Mouse (Mus musculus) erythroblast, embryonic 14.5 days (primary cell): ENCODE results near the gene Dnajc5. TPM values are rescaled to one million over a fixed set of nuclear protein-coding genes. Genes with fewer than 3 reads are reported as not detected.
A peak's percentile ranks its signal among the peaks of the same experiment; 100 is the strongest.

Experiments used
- H3K27me3 ChIP-seq: 2 replicates; pipeline ENCODE4 v1.6.1; 2012; ENCODE audit warnings: inconsistent platforms; ENCODE audit not compliant: control insufficient read depth
- H3K36me3 ChIP-seq: 2 replicates; pipeline ENCODE4 v1.6.1; 2012; ENCODE audit warnings: mild to moderate bottlenecking, inconsistent platforms; ENCODE audit not compliant: control insufficient read depth
- H3K4me1 ChIP-seq: 2 replicates; pipeline ENCODE4 v1.6.1; 2012; ENCODE audit warnings: inconsistent platforms; ENCODE audit not compliant: control insufficient read depth
- H3K4me3 ChIP-seq: replicated peaks from 2 replicates; pipeline ENCODE3; 2012; ENCODE audit warnings: moderate library complexity, mild to moderate bottlenecking, inconsistent platforms
- H3K9me3 ChIP-seq: 2 replicates; pipeline ENCODE4 v1.6.1; 2012; ENCODE audit warnings: low read length, inconsistent platforms, mixed read lengths; ENCODE audit not compliant: control insufficient read depth
- GATA1 ChIP-seq: IDR thresholded peaks from 2 replicates; pipeline ENCODE4 v1.6.1; 2012; ENCODE audit warnings: low read length, inconsistent platforms, mixed read lengths
- TAL1 ChIP-seq: IDR thresholded peaks from 3 replicates; pipeline ENCODE4 v1.6.1; 2012; ENCODE audit warnings: low read length, inconsistent platforms, mixed read lengths
- polyA plus RNA-seq: library from polyadenylated mRNA; stranded (reverse); fragments of >175 nt; gene quantifications from 2 replicates; pipeline ENCODE4 v1.2.3, GENCODE M21; 2012

The Dnajc5 gene
- polyA plus RNA-seq, 1 experiment = 0.93 TPM

DNA sequence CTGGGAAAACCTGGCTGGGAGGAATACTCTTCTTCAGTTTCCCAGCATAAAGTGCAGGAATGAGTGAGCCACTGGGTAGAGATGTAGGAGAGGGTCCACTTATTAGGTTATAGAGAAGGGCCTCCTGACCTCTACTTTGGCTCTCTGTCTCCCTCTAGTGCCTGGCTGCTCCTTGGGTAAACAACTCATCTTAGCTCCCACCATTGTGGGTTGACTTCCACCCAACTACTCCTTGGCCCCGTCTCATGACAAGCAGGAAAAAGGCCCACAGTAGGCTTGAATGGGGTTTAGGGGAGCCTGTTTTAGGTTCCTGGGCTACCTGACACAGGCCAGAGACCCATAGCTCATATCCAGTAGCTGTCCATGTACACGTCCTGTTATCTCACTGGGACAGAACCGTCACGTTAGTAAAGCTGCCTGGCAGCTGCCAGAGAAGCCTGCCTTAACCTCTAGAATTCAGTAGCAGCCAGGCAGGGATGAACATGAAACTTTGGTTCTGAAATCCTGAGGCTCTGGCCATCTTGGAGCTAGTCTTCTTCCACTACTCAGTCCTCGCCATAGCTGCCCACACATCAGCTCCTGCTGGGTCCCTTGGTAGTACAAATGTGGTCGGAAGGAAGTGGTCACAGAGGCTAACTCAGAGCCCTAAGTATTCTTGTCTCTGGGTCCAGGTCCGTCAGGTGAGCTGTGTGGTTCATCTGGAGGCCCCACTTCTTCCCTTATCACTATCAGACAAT, 48.2 kb downstream of the Dnajc5 start:
- peaks cover 37% of the 10 kb centered on the region for H3K36me3 ChIP-seq
- no peaks in the 10 kb centered on the region for H3K27me3 ChIP-seq
- no peak for TF ChIP-seq TAL1
- TF ChIP-seq GATA1 = no peak
- peak overlapping the region; percentile 16 for H3K4me3 ChIP-seq
- no peaks in the 10 kb centered on the region for H3K9me3 ChIP-seq
- peaks cover 53% of the 10 kb centered on the region for H3K4me1 ChIP-seq

DNA sequence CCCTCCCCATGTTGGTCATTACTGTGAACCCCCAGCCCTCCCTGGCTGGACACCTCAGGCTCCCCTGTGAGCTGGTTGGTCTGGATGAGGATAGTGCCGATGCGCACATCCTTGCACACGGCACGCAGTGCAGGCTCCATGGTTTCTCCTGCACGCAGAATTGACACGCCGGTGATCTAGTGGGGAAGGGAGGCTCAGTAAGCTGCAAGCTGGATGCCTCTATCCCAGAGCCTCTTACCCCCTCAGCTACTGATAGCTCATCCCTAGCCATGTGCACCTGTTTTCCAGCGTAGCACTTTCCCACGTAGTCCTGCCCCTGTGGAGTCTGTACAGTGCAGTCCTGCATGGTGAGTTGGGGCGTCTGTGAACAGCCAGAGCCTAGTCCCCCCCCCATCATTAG, 49.6 kb downstream of the Dnajc5 start:
- no peaks in the 10 kb centered on the region for H3K9me3 ChIP-seq
- H3K36me3 ChIP-seq = peaks cover 51% of the 10 kb centered on the region
- H3K27me3 ChIP-seq = no peaks in the 10 kb centered on the region
- H3K4me3 ChIP-seq = no peak overlapping the region
- H3K4me1 ChIP-seq = peaks cover 67% of the 10 kb centered on the region
- TF ChIP-seq GATA1 (no peak), TAL1 (no peak)

DNA sequence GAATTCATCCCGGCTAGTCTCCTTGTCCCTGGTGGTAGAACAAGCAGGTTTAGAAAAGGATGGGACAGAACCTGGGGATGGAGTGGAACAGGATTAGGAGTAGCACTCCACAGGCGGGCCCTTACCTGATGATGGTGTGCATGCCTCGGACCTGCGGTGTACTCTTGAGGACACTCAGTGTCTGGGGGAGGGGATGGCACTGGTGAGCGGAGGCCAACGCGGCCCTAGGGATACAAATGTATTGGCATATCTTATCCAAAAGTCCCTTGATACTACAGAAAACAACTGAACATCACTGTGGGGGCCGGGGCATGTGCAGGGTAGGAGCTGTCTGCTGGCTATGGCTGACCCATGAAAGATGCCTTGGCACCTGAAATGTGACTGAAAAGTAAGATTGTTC, 50.1 kb downstream of the Dnajc5 start:
- peaks cover 56% of the 10 kb centered on the region for H3K36me3 ChIP-seq
- TF ChIP-seq GATA1 (no peak), TAL1 (no peak)
- no peaks in the 10 kb centered on the region for H3K9me3 ChIP-seq
- H3K4me1 ChIP-seq = peaks cover 72% of the 10 kb centered on the region
- H3K4me3 ChIP-seq = no peak overlapping the region
- no peaks in the 10 kb centered on the region for H3K27me3 ChIP-seq

DNA sequence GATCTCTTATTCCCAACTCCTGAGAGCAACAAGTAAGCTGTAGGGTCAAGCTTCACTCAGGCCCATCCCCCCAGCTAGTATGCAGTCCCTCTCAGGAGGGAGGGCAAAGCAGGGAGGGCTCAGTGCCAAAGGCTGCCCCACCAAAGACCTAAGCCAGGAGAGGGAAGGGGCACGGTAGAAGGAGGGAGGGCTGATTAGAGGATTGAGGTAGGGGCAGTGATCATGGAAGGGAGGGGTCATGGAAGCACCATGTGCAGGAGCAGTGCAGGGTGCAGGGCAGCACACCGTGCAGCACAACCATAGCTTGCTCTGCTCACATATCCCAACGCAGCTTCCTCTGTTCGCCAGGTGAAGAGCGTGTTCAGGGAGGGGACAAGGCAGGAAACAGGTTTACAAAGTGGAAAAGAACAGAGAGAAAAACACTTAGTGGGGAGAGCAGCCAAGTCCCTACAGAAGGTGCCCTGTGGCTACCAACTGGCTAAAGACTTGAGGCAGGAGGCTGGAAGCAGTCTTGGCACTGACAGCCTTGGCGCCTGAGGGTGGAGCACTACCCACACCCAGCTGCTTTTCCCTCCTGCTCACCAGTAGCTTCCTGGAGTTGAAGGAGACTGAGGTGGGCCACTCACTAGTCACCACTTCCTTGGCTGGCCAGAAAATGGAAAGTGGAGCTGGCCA, 50.8 kb downstream of the Dnajc5 start:
- H3K4me1 ChIP-seq = peaks cover 78% of the 10 kb centered on the region
- H3K36me3 ChIP-seq = peaks cover 58% of the 10 kb centered on the region
- no peak for TF ChIP-seq TAL1
- no peak for TF ChIP-seq GATA1
- no peak overlapping the region for H3K4me3 ChIP-seq
- H3K9me3 ChIP-seq = no peaks in the 10 kb centered on the region
- H3K27me3 ChIP-seq = no peaks in the 10 kb centered on the region

DNA sequence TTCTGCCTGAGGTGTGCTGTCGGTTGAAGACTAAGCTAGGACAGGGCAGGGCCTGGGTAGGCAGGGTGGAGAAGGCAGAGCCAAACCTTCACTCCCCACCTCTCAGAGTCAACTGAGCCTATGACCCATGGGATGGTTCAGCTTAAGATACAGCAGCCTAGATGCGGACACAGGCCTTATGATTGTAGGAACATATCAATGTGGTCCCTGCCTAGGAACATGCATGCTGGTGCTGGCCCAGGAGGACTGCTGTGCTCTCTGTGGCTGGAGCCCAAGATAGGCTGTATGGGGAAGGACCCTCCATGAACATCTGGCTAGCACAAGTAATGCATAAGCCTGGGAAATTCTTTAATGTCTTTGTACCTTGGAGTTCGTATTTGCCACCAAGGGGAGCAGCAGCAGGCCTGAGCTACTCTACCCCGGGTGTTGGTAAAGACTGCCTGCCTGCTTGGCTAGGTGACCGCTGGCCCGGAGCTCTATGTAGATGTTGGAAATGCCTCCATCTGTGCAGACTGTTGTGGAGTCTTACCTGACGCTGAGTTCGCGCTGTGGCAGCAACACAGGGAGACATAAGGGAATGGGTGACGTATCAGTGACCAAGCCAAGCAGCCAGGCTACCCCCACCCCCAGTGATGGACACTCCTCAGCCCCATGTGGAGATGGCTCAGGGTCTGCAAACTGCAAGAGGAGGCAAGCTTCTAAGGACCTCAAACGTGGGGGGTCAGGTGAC, 51.8 kb downstream of the Dnajc5 start:
- TF ChIP-seq GATA1 = no peak
- no peak for TF ChIP-seq TAL1
- no peaks in the 10 kb centered on the region for H3K27me3 ChIP-seq
- H3K4me1 ChIP-seq = peaks cover 88% of the 10 kb centered on the region
- no peak overlapping the region for H3K4me3 ChIP-seq
- peaks cover 58% of the 10 kb centered on the region for H3K36me3 ChIP-seq
- no peaks in the 10 kb centered on the region for H3K9me3 ChIP-seq

DNA sequence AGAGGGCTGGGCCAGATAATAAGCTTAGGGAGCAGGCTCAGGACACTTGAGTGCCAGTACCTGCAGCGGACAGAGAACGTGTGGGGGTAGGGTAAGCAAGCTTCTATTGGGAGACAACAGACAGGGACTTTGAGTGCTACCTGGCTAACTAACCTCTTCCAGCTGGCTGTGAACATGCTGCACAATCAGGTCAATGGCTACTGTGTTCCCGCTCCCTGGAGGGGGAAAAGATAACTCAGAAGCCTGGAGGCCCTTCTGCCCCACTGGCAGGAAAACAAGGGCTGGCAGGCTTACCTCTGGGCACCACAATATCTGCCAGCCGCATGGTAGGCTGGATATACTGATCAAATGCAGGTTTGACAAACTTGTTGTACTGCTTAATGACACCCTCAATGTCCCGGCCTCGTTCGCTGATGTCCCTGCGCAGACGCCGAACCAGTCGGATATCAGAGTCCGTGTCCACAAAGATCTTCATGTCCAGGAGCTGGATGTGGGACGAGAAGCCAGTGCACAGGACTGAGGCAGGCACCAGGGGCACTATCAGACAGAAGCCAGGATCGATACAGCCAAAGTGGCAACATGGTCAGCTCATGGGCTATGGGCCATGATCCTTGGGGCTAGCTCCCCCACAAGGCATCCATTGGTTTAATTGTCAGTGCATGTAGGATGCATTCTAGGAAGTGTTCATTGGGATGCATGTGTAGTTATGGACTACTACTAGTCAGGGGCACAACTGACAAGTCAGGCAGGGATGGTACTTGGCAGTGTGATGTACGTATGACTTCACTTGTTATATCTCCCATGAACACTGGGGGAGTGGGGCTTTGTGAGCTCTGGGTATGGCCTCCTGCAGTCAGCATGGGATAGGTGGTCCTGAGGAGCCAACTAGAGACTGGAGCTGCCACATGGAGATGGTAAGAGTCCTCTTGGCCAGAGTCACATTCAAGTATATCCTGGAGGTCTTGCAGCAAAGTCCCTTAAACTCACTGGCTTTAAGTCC, 52.9 kb downstream of the Dnajc5 start:
- no peaks in the 10 kb centered on the region for H3K27me3 ChIP-seq
- H3K4me1 ChIP-seq = peaks cover 95% of the 10 kb centered on the region
- no peak overlapping the region for H3K4me3 ChIP-seq
- peaks cover 58% of the 10 kb centered on the region for H3K36me3 ChIP-seq
- TF ChIP-seq TAL1 (no peak), GATA1 (no peak)
- no peaks in the 10 kb centered on the region for H3K9me3 ChIP-seq

DNA sequence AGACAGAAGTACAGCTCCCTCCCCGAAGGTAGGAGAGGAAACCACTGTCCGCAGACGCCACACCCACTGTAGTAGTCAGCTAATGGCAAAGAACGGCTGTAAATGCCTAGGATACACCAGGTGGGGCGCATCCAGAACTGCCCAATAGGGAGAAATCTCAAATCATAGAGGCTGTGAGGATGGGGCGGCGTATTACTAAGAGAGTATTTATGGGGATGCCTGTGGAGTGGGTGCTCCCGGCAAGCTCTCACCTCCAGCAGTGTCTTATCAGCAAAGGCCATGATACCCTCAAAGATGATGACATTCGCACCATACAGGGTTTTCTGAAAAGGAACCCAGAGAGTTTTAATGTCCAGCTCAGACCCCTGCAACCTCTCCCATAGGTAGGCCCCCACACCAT, 53.7 kb downstream of the Dnajc5 start:
- Histone ChIP-seq H3K4me1 (peaks cover 95% of the 10 kb centered on the region), H3K27me3 (no peaks in the 10 kb centered on the region), H3K36me3 (peaks cover 65% of the 10 kb centered on the region), H3K9me3 (no peaks in the 10 kb centered on the region), H3K4me3 (no peak overlapping the region)
- TF ChIP-seq GATA1 = no peak
- TF ChIP-seq TAL1 = no peak

DNA sequence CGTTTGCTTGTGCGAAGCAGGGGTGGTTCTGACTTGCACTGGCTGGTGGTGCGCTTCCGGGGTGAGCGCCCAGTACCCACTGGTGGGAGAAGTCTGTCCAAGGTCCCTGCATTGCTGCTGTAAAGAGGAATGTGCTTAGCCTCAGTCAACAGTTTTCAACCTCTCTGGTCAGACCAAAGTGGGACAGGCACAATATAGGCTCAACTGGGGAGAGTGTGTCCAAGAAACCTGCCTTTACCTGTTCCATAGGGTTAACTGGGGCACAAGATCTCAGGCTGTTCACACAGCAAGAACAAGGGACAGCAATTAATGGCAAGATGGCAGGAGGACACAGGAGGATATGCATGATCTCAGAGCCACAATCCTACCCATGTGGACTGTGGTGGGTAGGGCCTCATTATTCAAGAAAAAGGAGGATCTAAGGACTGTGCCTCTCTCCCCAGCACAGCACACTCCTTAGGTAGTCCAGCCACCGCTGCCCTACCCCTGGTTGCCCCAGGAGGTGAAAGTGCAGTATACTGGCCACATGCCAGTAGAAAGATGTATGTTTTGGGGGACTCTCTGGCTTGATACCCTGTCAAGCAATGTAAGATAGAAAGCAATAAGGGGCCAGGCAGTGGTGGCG, 54.7 kb downstream of the Dnajc5 start:
- Histone ChIP-seq H3K4me1 (peaks cover 96% of the 10 kb centered on the region), H3K36me3 (peaks cover 62% of the 10 kb centered on the region), H3K4me3 (no peak overlapping the region), H3K9me3 (no peaks in the 10 kb centered on the region), H3K27me3 (no peaks in the 10 kb centered on the region)
- TF ChIP-seq TAL1 (no peak), GATA1 (no peak)
